Mouse (Mus musculus) hindbrain, embryonic 15.5 days (tissue): ENCODE results near the gene Plxna1. TPM values are rescaled to one million over a fixed set of nuclear protein-coding genes. Genes with fewer than 3 reads are reported as not detected.

ENCODE experiments used
- polyA plus RNA-seq: library from polyadenylated mRNA; unstranded; fragments of >200 nt; fragmentation: Nextera tagmentation; extraction: Ambion mirVana; gene quantifications from 2 replicates; pipeline ENCODE4 v1.2.1, GENCODE M21; 2015

Plxna1 gene
- polyA plus RNA-seq, 1 experiment from 2014 or later: 47.4 TPM

Other genes starting within 250 kb of the Plxna1 start
- 173 and 178 TPM in 2 replicates for gene Chchd6, start 233.0 kb upstream of the Plxna1 start, polyA plus RNA-seq